Mouse (Mus musculus) ovary, adult 18-20 months (tissue): ENCODE measurements at regions not wholly inside any gene's neighbourhood (a gene's known extent, or its start where the extent isn't known, plus 50 kb on each side); places are given as distances from the start of the nearest gene placed in this dataset.

Source experiments
- DNase-seq: peaks from one replicate; pipeline ENCODE4 v3.0.0; 2022; ENCODE audit warnings: low spot score, mixed read lengths

GRCm38 (mm10) chr17:9762436-9762835 lies 92.9 kb upstream of the Pabpc6 start:
- no peak for DNase-seq

- DNase-seq, result no peak
These were observed 91.2 kb upstream of the Pabpc6 start for GRCm38 (mm10) chr17:9760706-9761059.

GRCm38 (mm10) chr17:9760026-9760705 lies 90.6 kb upstream of the Pabpc6 start:
- DNase-seq, result no peak

- no peak for DNase-seq
These were observed 89.9 kb upstream of the Pabpc6 start for GRCm38 (mm10) chr17:9759421-9759852.

GRCm38 (mm10) chr17:9757725-9758251 lies 88.3 kb upstream of the Pabpc6 start:
- no peak for DNase-seq

GRCm38 (mm10) chr17:9756675-9757074 lies 87.2 kb upstream of the Pabpc6 start:
- DNase-seq, result no peak

GRCm38 (mm10) chr17:9756196-9756595 lies 86.7 kb upstream of the Pabpc6 start:
- no peak for DNase-seq

GRCm38 (mm10) chr17:9755576-9755975 lies 86.1 kb upstream of the Pabpc6 start:
- DNase-seq, result no peak

- DNase-seq, result no peak
These were observed 85.4 kb upstream of the Pabpc6 start for GRCm38 (mm10) chr17:9754884-9755405.

- DNase-seq, result no peak
These were observed 83.3 kb upstream of the Pabpc6 start for GRCm38 (mm10) chr17:9752848-9753247.

- no peak for DNase-seq
These were observed 82.0 kb upstream of the Pabpc6 start for GRCm38 (mm10) chr17:9751348-9752170.

GRCm38 (mm10) chr17:9750046-9750445 lies 80.5 kb upstream of the Pabpc6 start:
- DNase-seq, result no peak

- no peak for DNase-seq
These were observed 79.8 kb upstream of the Pabpc6 start for GRCm38 (mm10) chr17:9749301-9749700.

- no peak for DNase-seq
These were observed 78.4 kb upstream of the Pabpc6 start for GRCm38 (mm10) chr17:9747893-9748292.

GRCm38 (mm10) chr17:9743342-9743741 lies 73.8 kb upstream of the Pabpc6 start:
- DNase-seq, result no peak

- no peak for DNase-seq
These were observed 71.8 kb upstream of the Pabpc6 start for GRCm38 (mm10) chr17:9741321-9741720.

GRCm38 (mm10) chr17:9729020-9729419 lies 59.5 kb upstream of the Pabpc6 start:
- DNase-seq, result no peak

- peak; percentile 9 for DNase-seq
These were observed 56.4 kb upstream of the Pabpc6 start for GRCm38 (mm10) chr17:9725704-9726469.

GRCm38 (mm10) chr17:9723484-9723883 lies 54.0 kb upstream of the Pabpc6 start:
- peak; percentile 5 for DNase-seq

GRCm38 (mm10) chr17:9722709-9723108 lies 53.2 kb upstream of the Pabpc6 start:
- no peak for DNase-seq
